Mouse (Mus musculus): ENCODE measurements around the gene Zbtb40. TPM values are rescaled to one million over a fixed set of nuclear protein-coding genes. Genes with fewer than 3 reads are reported as not detected.

The Zbtb40 gene
- total RNA-seq, 2 experiments from 2014 or later = 5.8 to 8.4 TPM

DNA sequence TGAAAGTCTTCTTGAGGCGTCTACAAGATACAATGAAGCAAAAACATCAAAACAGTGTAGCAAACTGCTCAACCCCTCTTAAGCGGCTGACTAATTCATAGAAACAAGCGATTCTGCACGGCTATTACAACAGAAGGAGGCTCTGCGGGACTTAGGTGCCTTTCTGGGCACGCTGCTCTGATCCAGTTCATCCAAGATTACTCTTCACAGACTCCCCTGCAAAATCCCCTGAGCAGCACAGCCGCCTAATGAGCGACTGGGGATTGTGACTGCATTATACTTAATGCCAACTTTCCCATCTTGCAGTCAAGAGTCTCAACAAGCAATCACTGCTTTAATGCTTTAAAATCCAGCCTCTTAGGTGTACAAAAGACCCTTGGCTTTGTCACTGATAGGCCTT lies 10.5 kb downstream of the Zbtb40 start:
- intact Hi-C loops (cut with DNase I) = no loop called here
- DNase-seq = no peak

DNA sequence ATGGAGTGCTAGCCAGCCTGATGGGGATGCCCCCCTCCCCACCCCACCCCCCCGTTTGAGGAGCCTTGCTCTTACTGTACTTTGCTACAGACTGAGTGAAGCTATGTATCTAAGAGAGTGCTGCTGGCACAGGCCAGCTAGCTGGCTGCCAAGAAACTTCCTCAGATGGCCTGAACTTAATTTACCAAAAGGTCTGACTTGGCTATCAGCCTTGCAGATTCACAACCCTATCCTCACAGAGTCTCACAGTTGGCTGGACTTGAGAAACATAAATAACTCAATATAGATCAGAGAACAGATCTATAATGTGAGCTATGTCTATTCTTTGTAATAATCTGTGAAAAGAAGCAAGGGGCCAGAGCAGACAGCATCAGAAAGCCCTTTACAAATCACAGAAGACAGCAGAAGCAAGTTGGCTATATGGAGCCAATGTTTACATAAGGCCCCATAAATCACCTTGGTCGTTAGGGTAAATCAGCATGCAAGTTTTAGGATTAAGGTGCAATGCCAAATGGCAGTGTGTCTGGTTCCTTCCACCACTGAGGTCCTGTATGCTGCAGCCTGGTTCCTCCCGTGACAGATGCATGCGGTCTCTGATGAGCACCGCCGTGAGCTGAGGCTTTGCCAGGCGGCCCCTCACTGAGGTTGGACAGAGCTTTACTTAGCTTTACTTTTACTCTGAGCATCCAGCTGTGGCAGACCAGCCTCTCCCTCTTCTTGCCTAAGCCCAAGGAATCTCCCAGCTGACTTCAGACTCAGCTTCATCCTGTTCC lies 15.3 kb downstream of the Zbtb40 start:
- intact Hi-C loops (cut with DNase I) = no loop called here

DNA sequence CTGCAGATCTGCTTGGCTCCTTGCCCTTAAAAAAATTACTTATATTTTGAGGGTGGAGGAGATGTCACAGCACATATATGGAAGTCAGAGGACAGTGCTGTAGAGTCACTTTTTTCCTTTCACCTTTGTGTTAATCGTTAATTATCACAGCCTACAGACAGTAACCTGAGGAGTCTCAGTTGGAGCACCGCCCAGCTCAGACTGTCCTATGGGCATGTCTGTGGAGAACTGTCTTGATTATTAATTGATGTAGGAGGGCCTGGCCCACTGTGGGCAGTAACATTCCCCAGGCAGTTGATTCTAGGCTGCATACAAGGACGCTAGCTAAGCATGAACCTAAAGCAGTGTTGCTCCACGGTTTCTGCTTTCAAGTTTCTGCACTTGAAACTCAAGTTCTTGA lies 16.1 kb downstream of the Zbtb40 start:
- intact Hi-C loops (cut with DNase I) = no loop called here
- no peak for DNase-seq

More for the DNA sequence above, 15.3 kb downstream of the Zbtb40 start:
- no peak for DNase-seq

DNA sequence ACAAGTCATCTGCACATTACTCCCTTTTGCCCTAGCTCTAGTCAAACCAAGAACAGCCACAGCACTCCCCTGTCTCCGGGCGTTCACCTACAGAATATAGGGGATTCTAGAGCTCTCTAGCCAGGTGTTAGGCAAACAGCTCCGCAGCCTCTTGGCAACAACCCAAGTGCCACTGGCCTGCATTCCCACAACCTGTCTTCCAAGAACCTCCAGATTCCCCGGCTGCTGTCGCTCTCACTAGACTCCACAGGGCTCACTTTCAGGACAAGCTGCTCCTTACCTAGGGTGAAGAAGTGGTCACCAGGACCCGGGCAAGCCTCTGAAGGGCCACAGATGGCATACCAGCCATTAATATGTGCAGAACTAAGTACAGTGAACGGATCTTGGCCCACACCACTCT lies 17.3 kb downstream of the Zbtb40 start:
- intact Hi-C loops (cut with DNase I) = no loop called here
- DNase-seq = no peak

DNA sequence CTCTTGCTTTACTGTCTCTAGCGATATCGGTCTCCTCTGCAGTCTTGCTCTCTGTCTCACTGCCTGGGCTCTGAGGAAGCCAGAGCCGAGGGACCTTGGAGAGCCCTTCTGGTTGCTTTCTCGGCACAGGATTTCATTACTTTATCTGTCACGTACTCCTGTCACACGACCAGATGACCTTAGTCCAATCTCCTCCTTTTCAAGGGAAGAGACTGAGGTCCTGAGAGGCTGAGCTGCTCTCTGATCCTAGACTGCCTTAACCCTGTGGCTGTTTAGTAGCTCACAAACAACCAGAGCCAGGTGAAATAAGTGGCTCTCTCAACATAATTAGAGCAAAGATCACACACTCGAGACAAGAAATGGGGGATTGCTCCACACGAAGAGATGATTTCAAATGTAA lies 19.3 kb downstream of the Zbtb40 start:
- intact Hi-C loops (cut with DNase I) = loop anchor here (5.0 kb wide), 1 partner anchor 43 kb away; no protein-coding TSS in a partner anchor
- DNase-seq = no peak

DNA sequence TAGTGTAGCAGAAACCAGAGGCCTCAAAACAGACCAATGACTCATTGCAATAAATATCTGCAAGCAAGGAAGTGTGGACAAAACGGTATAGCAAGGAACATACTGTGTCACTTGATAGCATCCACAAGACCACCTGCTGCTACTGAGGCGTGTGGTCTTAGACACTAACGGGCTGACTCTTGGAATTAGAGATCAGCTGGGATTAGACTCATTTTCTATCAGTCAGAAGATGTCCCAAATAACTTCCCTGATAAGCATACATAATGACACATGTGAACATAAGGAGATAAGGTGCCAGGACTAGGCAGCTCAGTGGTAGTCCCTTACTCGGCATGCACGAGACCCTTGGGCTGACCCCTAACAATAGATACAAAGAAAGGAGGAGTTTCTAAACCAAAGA lies 21.6 kb downstream of the Zbtb40 start:
- DNase-seq = no peak
- intact Hi-C loops (cut with DNase I) = loop anchor here (5.0 kb wide), 1 partner anchor 45 kb away; no protein-coding TSS in a partner anchor

DNA sequence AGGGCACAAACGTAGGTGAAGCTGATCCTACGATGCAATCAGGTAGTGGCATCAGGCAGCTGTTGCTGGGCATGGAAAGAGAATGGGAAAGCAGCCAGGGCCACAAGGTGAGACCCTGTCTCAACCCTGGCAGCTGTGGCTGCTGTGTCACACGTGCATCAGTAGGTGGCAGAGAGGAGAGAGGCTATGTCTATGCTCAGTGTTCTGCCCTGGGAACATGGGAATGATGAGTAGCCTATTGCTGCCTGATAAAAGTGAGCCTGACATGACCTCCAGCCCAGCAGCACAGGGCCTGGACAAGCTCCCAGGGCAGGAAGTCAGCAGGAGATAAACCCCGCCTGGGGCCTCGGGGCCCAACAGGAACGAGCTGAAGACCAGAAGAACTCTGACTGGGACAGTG lies 23.0 kb downstream of the Zbtb40 start:
- intact Hi-C loops (cut with DNase I) = loop anchor here (5.0 kb wide), 1 partner anchor 47 kb away; no protein-coding TSS in a partner anchor
- DNase-seq = peak; percentile 12 to 42

DNA sequence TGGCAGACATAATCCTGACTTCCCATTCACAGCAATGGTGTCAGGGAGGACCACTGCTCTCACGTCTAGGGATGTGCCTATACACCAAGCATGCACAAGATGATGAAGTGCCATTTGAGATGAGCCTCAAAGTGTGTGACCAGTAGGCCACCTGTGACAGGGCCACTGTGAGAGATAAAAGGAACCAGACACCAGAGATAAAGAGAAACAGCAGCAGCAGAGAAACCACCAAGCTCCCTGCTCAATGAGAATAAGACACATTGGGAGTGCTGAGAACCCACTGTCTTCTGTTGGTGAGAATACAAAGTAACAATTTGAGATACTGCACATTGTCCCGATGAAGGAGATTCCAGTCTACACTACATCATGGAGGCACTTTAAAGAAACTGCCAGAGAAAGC lies 23.5 kb downstream of the Zbtb40 start:
- intact Hi-C loops (cut with DNase I) = loop anchor here (5.0 kb wide), 1 partner anchor 47 kb away; no protein-coding TSS in a partner anchor
- no peak for DNase-seq

DNA sequence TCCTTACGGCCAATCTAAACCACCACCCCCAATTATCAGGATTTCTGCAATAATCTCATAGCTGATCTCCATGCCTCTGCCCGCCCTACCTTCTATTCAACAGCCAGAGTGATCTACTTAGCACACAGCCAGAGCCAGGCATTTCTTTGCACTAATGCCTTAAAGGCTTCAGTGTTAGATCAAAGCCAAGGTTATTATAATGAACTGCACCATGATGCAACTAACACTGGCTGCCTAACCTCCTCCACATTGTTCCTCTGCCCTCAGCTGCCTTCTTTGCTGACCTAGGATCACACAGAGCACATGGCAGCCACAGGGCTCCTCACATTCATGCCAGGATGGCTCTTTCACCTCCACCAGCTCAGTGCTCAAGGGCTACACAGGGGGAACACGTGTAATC lies 28.5 kb downstream of the Zbtb40 start:
- intact Hi-C loops (cut with DNase I) = no loop called here
- no peak for DNase-seq

DNA sequence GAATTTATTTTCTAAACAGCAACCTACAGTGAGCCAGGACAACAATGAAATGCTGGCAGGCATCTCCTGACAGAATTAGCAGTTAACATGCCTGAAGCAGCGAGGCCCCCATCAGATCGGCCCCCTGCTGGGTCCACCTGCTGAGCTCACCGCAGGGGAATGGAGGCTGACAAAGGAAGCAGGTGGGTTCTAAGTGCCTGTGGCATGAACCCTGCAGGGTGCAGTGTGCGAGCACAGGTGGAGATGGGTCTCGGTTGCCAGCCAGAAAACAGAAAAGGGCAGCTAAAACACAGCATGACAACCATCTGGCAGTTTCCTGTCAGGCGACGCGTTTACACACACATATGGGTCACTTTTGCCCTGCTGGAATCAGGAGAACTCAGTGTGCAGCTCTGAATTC lies 32.7 kb downstream of the Zbtb40 start:
- intact Hi-C loops (cut with DNase I) = no loop called here
- no peak for DNase-seq

DNA sequence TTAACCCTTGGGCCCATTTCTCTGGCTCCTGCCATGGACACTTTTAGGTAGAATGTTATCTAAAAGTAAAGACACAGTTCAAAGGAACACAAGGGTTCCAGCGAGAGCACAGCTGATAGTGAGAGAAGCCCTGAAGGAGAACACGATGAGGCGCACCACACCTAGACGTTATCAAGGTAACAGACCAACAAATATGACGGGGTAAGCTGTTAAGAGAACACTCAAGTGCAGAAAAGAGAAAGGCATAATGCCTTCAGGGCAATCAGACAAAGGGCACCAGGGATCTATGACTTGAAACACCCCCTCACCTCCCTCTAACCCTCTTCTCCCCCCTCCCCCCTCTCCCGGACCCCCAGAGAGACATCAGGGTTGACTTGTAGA lies 33.1 kb downstream of the Zbtb40 start:
- intact Hi-C loops (cut with DNase I) = no loop called here
- no peak for DNase-seq

DNA sequence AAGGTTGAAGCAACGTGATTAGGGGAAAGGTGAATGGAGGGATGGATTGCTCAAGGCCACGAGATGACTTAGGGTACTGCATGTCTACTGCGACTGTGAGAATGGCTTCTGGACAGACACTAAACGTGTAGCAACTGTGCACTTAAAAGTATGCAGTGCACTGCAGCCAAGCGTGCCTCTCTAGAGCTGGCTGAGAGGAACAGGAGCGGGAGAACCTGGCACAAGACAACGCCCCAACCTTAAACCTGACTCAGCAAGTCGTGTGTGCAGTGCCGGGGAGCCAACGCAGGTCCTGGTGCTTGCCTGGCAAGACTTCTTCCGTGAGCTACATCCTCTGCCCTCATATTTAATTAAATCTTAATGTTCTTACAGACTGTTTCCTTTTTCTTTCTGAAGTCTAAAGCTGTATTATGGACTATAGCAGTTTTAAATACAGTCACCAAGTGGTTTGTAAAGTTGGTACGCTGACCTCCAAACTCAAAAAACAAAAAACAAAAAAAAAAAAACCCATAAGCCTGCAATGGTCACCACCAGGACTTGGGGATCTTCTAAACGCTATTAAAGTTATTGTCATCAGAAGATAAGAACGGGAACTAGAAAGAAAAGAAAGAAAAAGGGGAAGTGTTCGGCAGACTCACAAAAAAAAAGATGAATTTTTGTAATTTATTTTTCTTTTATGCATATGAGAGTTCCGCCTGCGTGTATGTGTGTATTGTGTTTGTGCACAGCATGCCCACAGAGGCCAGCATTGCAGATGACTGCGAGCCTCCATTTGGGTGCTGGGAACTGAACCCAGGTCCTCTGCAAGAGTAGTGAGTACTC lies 33.7 kb downstream of the Zbtb40 start:
- DNase-seq = no peak
- intact Hi-C loops (cut with DNase I) = no loop called here

DNA sequence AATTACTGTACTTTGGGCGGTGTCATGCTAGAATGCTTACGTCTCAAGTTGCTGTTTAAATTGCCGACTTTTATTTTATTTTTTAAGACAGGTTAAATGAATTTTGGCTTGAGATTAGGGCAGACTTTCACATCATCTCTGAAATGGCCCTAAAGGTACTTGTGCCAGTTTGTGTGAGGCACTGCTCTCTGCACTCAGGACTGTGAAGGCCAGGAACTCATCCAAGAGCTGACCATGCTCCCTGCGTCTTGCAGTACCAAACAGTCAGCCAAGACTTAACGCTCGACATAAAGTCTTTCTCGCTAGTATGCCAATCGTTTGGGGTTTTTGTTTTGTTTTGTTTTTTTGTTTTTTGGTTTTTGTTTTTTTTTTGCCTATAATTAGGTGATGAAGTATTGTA lies 34.5 kb downstream of the Zbtb40 start:
- intact Hi-C loops (cut with DNase I) = no loop called here

DNA sequence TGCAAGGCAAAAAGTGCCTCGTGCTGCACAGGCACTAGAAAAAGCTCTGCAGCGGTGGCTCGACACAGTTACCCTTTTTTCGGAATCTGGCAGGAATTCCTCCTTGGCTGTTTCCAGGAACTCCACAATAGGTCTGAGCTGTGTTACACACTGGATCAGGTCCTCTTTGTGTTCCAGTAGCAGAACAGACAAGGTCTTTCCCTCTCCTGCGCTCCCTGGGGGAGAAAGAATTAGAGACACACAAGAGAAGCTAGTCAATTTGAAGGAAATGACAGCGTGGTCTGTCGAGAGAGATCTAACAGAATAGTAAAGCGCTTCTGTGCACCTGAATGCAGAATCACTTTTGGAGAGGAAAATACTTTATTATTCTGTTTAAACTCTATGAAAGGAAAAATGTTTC lies 41.6 kb downstream of the Zbtb40 start:
- no peak for DNase-seq
- intact Hi-C loops (cut with DNase I) = no loop called here

More for the DNA sequence above, 34.5 kb downstream of the Zbtb40 start:
- DNase-seq = no peak

DNA sequence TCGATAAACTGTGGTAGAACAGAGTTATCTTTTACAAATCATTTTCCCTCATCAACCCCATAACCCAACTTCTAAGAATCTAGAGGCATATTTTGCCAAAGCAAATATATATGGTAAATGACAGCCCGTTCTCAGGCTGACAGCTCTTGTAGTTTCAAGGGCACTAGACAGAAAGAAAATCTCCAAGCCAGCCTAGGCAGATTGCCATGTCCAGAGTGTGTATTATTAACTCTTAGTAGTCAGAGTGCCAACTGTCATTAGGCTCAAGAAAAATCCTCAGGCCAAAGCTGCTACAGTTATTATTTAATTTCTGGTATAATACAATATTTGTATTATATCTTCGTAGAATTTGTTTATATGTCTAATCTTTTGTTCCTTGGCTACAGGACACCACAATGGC lies 46.8 kb downstream of the Zbtb40 start:
- intact Hi-C loops (cut with DNase I) = no loop called here
- DNase-seq = no peak

DNA sequence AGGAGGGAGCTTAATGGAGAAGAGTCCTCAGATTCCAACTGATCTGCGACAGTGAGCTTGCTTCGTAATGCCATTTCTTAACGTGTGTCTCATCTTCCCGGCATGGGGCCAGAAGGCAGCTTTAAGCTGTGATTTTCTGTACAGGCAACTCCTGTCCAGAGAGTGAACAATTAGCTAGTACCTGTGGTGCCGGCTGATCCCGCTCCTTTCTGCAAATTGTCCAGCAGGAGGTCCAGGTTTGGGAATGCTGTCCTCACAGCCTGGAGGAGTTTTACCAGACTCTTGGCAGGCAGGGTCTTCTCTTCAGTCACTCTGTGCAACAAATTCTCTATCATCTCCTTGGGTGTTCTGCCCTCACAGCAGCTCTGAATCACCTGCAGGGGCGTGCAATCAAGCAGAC lies 47.6 kb downstream of the Zbtb40 start:
- intact Hi-C loops (cut with DNase I) = no loop called here
- no peak for DNase-seq

DNA sequence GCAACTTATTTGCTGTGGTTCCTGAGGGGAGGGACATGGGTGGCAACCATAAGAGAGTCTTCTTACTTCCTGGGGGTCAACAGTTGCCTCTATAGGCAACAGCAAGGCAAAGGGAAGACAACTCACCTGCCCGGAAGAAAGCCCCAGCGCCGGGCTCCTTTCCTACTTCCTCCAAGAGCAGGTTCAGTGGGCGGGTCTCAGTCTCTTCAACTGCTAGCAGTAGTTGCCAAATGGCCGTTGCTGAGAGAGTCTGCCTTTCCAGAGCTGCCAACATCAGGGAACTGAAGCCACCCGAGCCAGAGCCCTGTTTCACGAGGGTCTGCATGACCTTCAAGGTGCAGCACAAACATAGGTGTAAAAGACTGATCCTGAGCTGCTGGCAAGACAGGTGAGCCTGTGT lies 50.2 kb downstream of the Zbtb40 start:
- no peak for DNase-seq
- intact Hi-C loops (cut with DNase I) = no loop called here

DNA sequence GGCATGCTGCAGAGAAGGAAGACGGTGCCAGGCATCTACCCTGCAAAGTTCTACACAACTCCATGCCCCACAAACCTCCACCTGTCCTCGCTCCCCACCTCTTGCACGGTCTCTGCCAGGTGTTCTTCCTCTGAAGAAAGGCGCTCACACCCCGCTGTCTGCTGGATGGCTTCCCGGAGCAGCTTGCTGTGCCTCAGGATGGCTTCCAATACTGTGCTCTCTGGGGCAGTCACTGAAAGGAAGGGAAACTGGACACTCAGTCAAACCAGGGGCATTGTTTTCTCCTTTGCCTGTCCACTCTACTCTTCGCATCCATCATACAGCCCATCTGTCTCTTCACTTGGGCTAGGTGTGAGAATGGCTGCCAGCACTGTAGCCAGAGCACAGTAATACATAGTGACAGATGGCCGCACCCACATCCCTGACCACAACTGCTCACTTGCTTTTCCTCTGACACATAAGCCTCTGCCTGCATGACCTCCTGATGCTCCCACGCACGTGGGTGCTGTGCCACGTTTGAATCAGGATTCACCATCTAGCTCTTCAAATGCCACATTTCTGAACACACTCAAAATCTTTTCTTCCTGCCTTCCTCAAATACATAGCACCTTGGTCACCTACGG lies 50.8 kb downstream of the Zbtb40 start:
- no peak for DNase-seq
- intact Hi-C loops (cut with DNase I) = no loop called here

DNA sequence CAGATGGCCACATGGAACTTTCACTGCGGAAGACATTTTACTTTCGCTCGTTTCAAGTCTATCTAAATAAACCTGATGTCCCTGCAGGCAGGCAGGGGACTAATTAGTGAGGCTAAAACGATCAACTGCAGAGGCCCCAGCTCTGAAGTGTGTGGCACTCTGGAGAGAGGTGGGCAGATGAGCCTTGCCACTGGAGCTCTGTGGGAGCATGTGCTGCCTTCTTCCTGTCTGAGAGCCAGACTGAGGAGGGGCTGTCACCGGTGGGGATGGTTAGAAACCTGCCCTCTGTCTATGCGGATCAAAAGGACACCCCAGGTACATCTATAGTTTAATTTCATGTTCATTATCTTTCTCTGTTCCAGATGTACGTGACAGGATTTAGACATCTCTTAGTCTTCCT lies 51.7 kb downstream of the Zbtb40 start:
- intact Hi-C loops (cut with DNase I) = no loop called here
- DNase-seq = no peak

DNA sequence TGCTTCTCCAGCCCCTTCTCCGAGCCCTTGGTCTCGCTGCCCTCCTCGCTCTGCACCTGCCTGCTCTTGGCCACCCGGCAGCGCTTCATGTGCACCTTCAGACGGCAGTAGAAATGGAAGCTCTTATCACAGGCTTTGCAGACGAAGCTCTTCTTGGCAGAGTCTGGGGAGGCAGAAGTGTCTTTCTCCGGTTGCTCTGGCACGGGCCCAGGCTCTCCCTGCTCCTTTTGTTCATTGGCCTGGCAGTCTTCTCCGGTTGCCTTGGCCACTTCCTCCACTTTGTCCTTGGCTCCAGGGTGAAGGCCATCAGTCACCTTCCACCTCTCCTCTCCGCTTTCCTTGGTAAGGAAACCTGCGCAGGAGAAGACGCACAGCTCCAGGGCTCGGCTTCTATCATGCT lies 53.2 kb downstream of the Zbtb40 start:
- DNase-seq = no peak
- intact Hi-C loops (cut with DNase I) = no loop called here

DNA sequence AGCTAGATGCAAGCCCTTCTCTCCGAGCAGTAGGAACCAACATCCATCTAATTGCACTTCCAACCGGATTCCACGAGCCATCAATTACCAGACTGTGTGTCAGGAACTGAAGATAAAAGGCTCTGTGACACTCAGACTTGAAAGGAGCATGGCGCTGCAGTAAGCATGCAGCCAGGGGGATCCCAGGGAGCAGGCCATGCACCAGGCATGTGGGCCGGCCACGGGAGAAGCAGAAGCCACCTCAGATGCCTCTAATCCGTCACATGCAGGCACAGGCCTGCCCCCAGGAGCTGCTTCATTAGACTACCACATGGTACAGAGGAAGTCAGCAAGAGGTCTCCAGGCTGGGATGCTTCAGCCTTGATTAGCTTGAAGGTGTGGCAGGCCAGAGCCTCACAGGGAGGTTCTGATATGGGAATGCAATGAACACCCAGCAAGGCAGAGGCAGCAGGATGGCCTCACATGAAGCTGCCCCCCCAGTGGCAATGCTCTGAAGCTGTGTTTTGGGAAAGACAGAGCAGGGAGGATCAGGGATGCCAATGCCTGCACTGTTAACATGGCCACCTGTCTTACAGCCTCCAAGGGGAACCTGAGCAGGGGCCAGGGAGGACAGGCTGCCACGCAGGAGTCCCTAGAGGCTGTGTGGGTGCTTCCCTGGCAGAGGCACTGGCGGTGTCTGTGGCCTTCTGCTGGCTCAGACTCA lies 66.5 kb downstream of the Zbtb40 start:
- no peak for DNase-seq
- intact Hi-C loops (cut with DNase I) = loop anchor here (5.0 to 10.0 kb wide), 2 partner anchors 75 to 307 kb away; no protein-coding TSS in a partner anchor
